Mouse (Mus musculus): ENCODE results near the gene Ttk.

GRCm38 (mm10) chr9:83829896-83830295 is 4.6 kb upstream of the Ttk start:
- TF ChIP-seq TCF12 (IDR thresholded peaks at IDR 0.05; ENCODE audit: low read depth, low read length) (no peak), MEF2A (IDR thresholded peaks at IDR 0.05; ENCODE audit: borderline replicate concordance, low read depth, low read length) (no peak), ZNF384 (IDR thresholded peaks at IDR 0.05; ENCODE audit: low read depth, low read length) (no peak), MAFK (IDR thresholded peaks at IDR 0.05; ENCODE audit: insufficient replicate concordance, low read length) (no peak), ZC3H11A (IDR thresholded peaks at IDR 0.05; ENCODE audit: low read depth, low read length) (no peak)

All from CH12.LX (cell line).